Mouse (Mus musculus): ENCODE measurements around the gene Bola2.

GRCm38 (mm10) chr7:126746798-126747197 lies 51.6 kb downstream of the Bola2 start:
- TF ChIP-seq POLR2A (IDR thresholded peaks at IDR 0.05; ENCODE audit: extremely low read depth, insufficient read depth, low read length), result no peak
- TF ChIP-seq CTCF (IDR thresholded peaks at IDR 0.05; ENCODE audit: low read depth, low read length), result no peak
